Mouse (Mus musculus) heart, postnatal 0 days (tissue): ENCODE data around the gene Cdk6.

Source experiments
- CTCF ChIP-seq: IDR thresholded peaks from 2 replicates; pipeline ENCODE4 v1.5.1; 2016; ENCODE audit warnings: antibody characterized with exemption, control low read depth, low read depth
- EP300 ChIP-seq: IDR thresholded peaks from 2 replicates; pipeline ENCODE4 v1.6.1; 2016; ENCODE audit warnings: antibody characterized with exemption, low read depth

DNA sequence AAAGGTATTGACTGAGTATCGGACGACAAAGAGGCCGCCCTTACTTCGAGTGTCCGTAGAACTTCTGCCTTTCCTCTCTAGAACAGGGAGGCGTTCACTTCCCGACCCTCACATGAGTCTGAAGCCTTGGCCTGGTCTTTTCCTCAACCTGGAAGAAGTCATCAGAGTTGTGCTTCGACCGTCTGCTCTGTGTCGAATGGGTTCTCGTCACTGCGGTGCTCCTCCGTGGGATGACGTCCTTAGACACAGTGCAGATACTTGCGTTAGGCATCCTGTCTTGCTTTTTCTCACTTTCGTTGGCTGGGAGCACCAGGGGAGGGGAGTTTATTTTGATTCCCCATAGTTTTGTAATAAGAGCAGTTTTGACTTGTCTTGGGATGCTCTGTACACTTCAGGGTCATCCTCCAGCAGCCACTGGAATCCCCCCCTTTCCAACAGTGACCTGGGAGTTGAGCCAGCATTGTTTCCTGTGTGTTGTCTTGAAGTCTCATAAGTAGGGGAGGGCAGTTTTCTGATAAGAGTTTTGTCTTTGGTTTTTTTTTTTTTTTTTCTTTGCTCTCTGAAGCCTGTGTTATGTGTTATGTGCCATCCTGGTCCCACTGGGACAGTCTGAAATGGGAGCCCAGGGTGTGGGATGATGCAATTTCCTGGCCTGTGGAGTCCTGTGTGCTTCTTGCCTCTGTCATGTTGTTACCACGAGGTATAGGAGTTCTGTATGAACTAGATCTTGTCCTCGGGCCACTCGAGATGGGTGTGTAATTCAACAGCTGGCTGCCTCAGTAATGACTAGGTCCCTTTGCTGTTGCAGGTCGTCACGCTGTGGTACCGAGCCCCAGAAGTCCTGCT is 131.2 kb downstream of the Cdk6 start:
- no peak for TF ChIP-seq CTCF
- no peak for TF ChIP-seq EP300
